Mouse (Mus musculus) intestine, postnatal 0 days (tissue): ENCODE data around the gene Rln1. TPM values are rescaled to one million over a fixed set of nuclear protein-coding genes. Genes with fewer than 3 reads are reported as not detected.

Experiments
- ATAC-seq: fragments of 200-750 bp; cut with Nextera tagmentation; 2 replicates; pipeline ENCODE4 v1.8.0; 2017; ENCODE audit warnings: mild to moderate bottlenecking, moderate TSS enrichment, moderate library complexity
- H3K27ac ChIP-seq: fragments of 300-500 bp; sonication (generic); 2 replicates; pipeline ENCODE4 v1.5.1; 2014; ENCODE audit warnings: mild to moderate bottlenecking, low read depth, low read length, moderate library complexity
- H3K27me3 ChIP-seq: fragments of 300-500 bp; sonication (generic); replicated peaks from 2 replicates; pipeline ENCODE4 v1.6.1; 2014; ENCODE audit warnings: low read length, mixed read lengths; ENCODE audit not compliant: control insufficient read depth, insufficient read depth
- H3K36me3 ChIP-seq: fragments of 300-500 bp; sonication (generic); 2 replicates; pipeline ENCODE4 v1.6.1; 2014; ENCODE audit warnings: mild to moderate bottlenecking, moderate library complexity; ENCODE audit not compliant: control insufficient read depth, insufficient read depth
- H3K4me1 ChIP-seq: fragments of 300-500 bp; sonication (generic); replicated peaks from 2 replicates; pipeline ENCODE4 v1.6.1; 2014; ENCODE audit warnings: antibody characterized with exemption, low read length, mixed read lengths; ENCODE audit not compliant: control insufficient read depth, insufficient read depth
- H3K4me2 ChIP-seq: fragments of 300-500 bp; sonication (generic); replicated peaks from 2 replicates; pipeline ENCODE4 v1.6.1; 2014; ENCODE audit warnings: low read depth, mild to moderate bottlenecking, moderate library complexity
- H3K4me3 ChIP-seq: fragments of 300-500 bp; sonication (generic); 2 replicates; pipeline ENCODE4 v1.5.1; 2014; ENCODE audit warnings: low read depth, low read length
- H3K9ac ChIP-seq: fragments of 300-500 bp; sonication (generic); 2 replicates; pipeline ENCODE4 v1.6.1; 2014; ENCODE audit warnings: mild to moderate bottlenecking, low read depth, low read length
- H3K9me3 ChIP-seq: fragments of 300-500 bp; sonication (generic); 2 replicates; pipeline ENCODE4 v1.6.1; 2016; ENCODE audit warnings: mixed run types; ENCODE audit not compliant: control insufficient read depth
- CTCF ChIP-seq: sonication (generic); IDR thresholded peaks from 2 replicates; pipeline ENCODE4 v1.5.1; 2016; ENCODE audit warnings: low read depth, mild to moderate bottlenecking, control low read depth, antibody characterized with exemption, moderate library complexity
- WGBS: fragments of 180-500 bp; shearing (Covaris S2); extraction: QIAGEN DNeasy Blood & Tissue Kit; methylation state at CpG from one replicate; pipeline ENCODE4 v1.1.7; 2014; 5-methylcytosine and 5-hydroxymethylcytosine counted together
- polyA plus RNA-seq: library from polyadenylated mRNA; unstranded; fragments of >200 nt; fragmentation: Nextera tagmentation; extraction: Ambion mirVana; gene quantifications from 2 replicates; pipeline ENCODE4 v1.2.1, GENCODE M21; 2015

The Rln1 gene
- polyA plus RNA-seq, 1 experiment from 2014 or later = not detected

- Histone ChIP-seq H3K9ac (no peak overlapping the region), H3K27ac (no peak overlapping the region), H3K4me2 (no peak overlapping the region), H3K4me3 (no peak overlapping the region), H3K9me3 (no peaks in the 10 kb centered on the region), H3K27me3 (no peaks in the 10 kb centered on the region), H3K4me1 (no peaks in the 10 kb centered on the region), H3K36me3 (peaks cover 37% of the 10 kb centered on the region)
- no peak for ATAC-seq
- TF ChIP-seq CTCF = peak; percentile 40
Observed at GRCm38 (mm10) chr19:29308832-29309231, 25.6 kb downstream of the Rln1 start.

GRCm38 (mm10) chr19:29302119-29302518 is 32.4 kb downstream of the Rln1 start:
- no peak for ATAC-seq
- Histone ChIP-seq H3K4me1 (no peaks in the 10 kb centered on the region), H3K27ac (no peak overlapping the region), H3K4me2 (no peak overlapping the region), H3K4me3 (no peak overlapping the region), H3K9ac (no peak overlapping the region), H3K9me3 (no peaks in the 10 kb centered on the region), H3K27me3 (no peaks in the 10 kb centered on the region), H3K36me3 (peaks cover 53% of the 10 kb centered on the region)
- TF ChIP-seq CTCF = no peak
- 91% methylated on average over 2 of the region's 2 CpGs for WGBS

- H3K9me3 ChIP-seq = no peaks in the 10 kb centered on the region
- no peak overlapping the region for H3K4me3 ChIP-seq
- H3K36me3 ChIP-seq = peaks cover 64% of the 10 kb centered on the region
- no peaks in the 10 kb centered on the region for H3K4me1 ChIP-seq
- H3K27me3 ChIP-seq = no peaks in the 10 kb centered on the region
- 94% methylated on average over 13 of the region's 13 CpGs for WGBS
- H3K27ac ChIP-seq = no peak overlapping the region
- no peak overlapping the region for H3K4me2 ChIP-seq
- no peak for ATAC-seq
- TF ChIP-seq CTCF = no peak
- no peak overlapping the region for H3K9ac ChIP-seq
Observed at GRCm38 (mm10) chr19:29300919-29301318, 33.6 kb downstream of the Rln1 start.

GRCm38 (mm10) chr19:29297366-29297765 is 37.1 kb downstream of the Rln1 start:
- H3K4me1 ChIP-seq = no peaks in the 10 kb centered on the region
- H3K27me3 ChIP-seq = no peaks in the 10 kb centered on the region
- ATAC-seq = no peak
- TF ChIP-seq CTCF = no peak
- no peak overlapping the region for H3K27ac ChIP-seq
- no peaks in the 10 kb centered on the region for H3K9me3 ChIP-seq
- H3K9ac ChIP-seq = no peak overlapping the region
- H3K36me3 ChIP-seq = peaks cover 62% of the 10 kb centered on the region
- H3K4me2 ChIP-seq = no peak overlapping the region
- WGBS = 84% methylated on average over 1 of the region's 1 CpGs
- H3K4me3 ChIP-seq = no peak overlapping the region

- no peak for ATAC-seq
- Histone ChIP-seq H3K4me2 (no peak overlapping the region), H3K4me1 (no peaks in the 10 kb centered on the region), H3K27me3 (no peaks in the 10 kb centered on the region), H3K9ac (no peak overlapping the region), H3K4me3 (no peak overlapping the region), H3K36me3 (peaks cover 67% of the 10 kb centered on the region), H3K27ac (no peak overlapping the region), H3K9me3 (no peaks in the 10 kb centered on the region)
- no peak for TF ChIP-seq CTCF
Observed at GRCm38 (mm10) chr19:29296166-29296565, 38.3 kb downstream of the Rln1 start.

GRCm38 (mm10) chr19:29294756-29295155 is 39.7 kb downstream of the Rln1 start:
- Histone ChIP-seq H3K36me3 (peaks cover 61% of the 10 kb centered on the region), H3K27ac (no peak overlapping the region), H3K27me3 (no peaks in the 10 kb centered on the region), H3K9me3 (no peaks in the 10 kb centered on the region), H3K9ac (no peak overlapping the region), H3K4me1 (no peaks in the 10 kb centered on the region), H3K4me2 (no peak overlapping the region), H3K4me3 (no peak overlapping the region)
- TF ChIP-seq CTCF = no peak
- no peak for ATAC-seq
- 57% methylated on average over 2 of the region's 2 CpGs for WGBS

GRCm38 (mm10) chr19:29292546-29292945 is 41.9 kb downstream of the Rln1 start:
- H3K27ac ChIP-seq = no peak overlapping the region
- no peak for ATAC-seq
- no peak overlapping the region for H3K9ac ChIP-seq
- peaks cover 61% of the 10 kb centered on the region for H3K36me3 ChIP-seq
- no peaks in the 10 kb centered on the region for H3K4me1 ChIP-seq
- H3K9me3 ChIP-seq = no peaks in the 10 kb centered on the region
- H3K27me3 ChIP-seq = no peaks in the 10 kb centered on the region
- no peak overlapping the region for H3K4me2 ChIP-seq
- H3K4me3 ChIP-seq = no peak overlapping the region
- no peak for TF ChIP-seq CTCF
- WGBS = 77% methylated on average over 4 of the region's 4 CpGs
